Mouse (Mus musculus): ENCODE measurements around the gene Trmt44. TPM values are rescaled to one million over a fixed set of nuclear protein-coding genes. Genes with fewer than 3 reads are reported as not detected.

Trmt44 gene
- polyA plus RNA-seq, 1 experiment from 2014 or later: 5.3 TPM

GRCm38 (mm10) chr5:35580156-35580922, 5.5 kb upstream of the Trmt44 start:
- Histone ChIP-seq H3K27ac (ENCODE audit: low read length) (no peak overlapping the region), H3K4me2 (ENCODE audit: low read depth, low read length) (no peak overlapping the region), H3K36me3 (ENCODE audit: control insufficient read depth, insufficient read depth) (no peaks in the 10 kb centered on the region), H3K4me3 (ENCODE audit: low read length) (no peak overlapping the region), H3K27me3 (ENCODE audit: control insufficient read depth, insufficient read depth, low read length) (no peaks in the 10 kb centered on the region), H3K4me1 (ENCODE audit: control insufficient read depth, insufficient read depth, low read length) (peaks cover 9% of the 10 kb centered on the region), H3K9me3 (replicated peaks; ENCODE audit: control insufficient read depth, low read length) (no peaks in the 10 kb centered on the region), H3K9ac (ENCODE audit: low read length) (no peak overlapping the region)
- 43% methylated on average over 3 of the region's 3 CpGs for WGBS
- no peak for ATAC-seq (replicated peaks; ENCODE audit: extremely low read depth, insufficient read depth, low FRiP score)

DNA sequence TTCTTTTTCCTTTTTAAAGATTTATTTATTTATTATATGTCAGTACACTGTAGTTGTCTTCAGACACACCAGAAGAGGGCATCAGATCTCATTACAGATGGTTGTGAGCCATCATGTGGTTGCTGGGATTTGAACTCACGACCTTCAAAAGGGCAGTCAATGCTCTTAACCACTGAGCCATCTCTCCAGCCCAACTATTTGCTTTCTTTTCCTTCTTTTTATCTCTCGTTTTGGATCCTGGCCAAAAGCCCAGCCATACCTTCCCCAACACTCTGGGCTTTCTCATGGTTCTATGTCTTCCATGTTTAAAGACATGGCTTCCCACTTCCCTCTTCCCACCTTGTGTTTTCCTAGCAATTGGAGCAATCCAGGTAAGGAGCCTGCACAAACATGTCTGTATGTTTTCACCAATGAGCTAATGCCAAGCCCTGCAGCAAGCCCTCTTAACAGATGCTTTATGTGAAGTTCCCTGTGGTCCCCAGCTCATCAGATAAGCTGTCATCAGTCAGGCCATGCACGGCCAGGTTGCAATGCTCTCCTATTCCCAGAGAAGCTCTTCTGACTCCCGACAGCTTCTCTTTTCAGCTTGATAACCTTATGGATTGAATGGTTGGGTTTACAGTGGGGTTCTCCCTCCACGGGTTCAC, 4.5 kb upstream of the Trmt44 start:
- no peak overlapping the region for H3K4me2 ChIP-seq (ENCODE audit: low read depth, low read length)
- 38% methylated on average over 5 of the region's 5 CpGs for WGBS
- no peak for ATAC-seq (replicated peaks; ENCODE audit: extremely low read depth, insufficient read depth, low FRiP score)

GRCm38 (mm10) chr5:35578411-35578810, 3.5 kb upstream of the Trmt44 start:
- H3K4me1 ChIP-seq (ENCODE audit: control insufficient read depth, insufficient read depth, low read length): peaks cover 13% of the 10 kb centered on the region
- no peak overlapping the region for H3K4me2 ChIP-seq (ENCODE audit: low read depth, low read length)
- WGBS: 64% methylated on average over 2 of the region's 2 CpGs
- no peak overlapping the region for H3K27ac ChIP-seq (ENCODE audit: low read length)
- H3K9ac ChIP-seq (ENCODE audit: low read length): no peak overlapping the region
- no peaks in the 10 kb centered on the region for H3K9me3 ChIP-seq (replicated peaks; ENCODE audit: control insufficient read depth, low read length)
- H3K4me3 ChIP-seq (ENCODE audit: low read length): no peak overlapping the region
- no peak for ATAC-seq (replicated peaks; ENCODE audit: extremely low read depth, insufficient read depth, low FRiP score)
- no peaks in the 10 kb centered on the region for H3K27me3 ChIP-seq (ENCODE audit: control insufficient read depth, insufficient read depth, low read length)
- peaks cover 3% of the 10 kb centered on the region; the same call in 1 of the 2 replicates for H3K36me3 ChIP-seq (ENCODE audit: control insufficient read depth, insufficient read depth)

More for the DNA sequence above, 4.5 kb upstream of the Trmt44 start:
- no peaks in the 10 kb centered on the region for H3K36me3 ChIP-seq (ENCODE audit: control insufficient read depth, insufficient read depth)
- no peaks in the 10 kb centered on the region for H3K27me3 ChIP-seq (ENCODE audit: control insufficient read depth, insufficient read depth, low read length)
- H3K27ac ChIP-seq (ENCODE audit: low read length): no peak overlapping the region
- H3K9me3 ChIP-seq (replicated peaks; ENCODE audit: control insufficient read depth, low read length): no peaks in the 10 kb centered on the region
- H3K9ac ChIP-seq (ENCODE audit: low read length): no peak overlapping the region
- H3K4me3 ChIP-seq (ENCODE audit: low read length): no peak overlapping the region
- peaks cover 12% of the 10 kb centered on the region for H3K4me1 ChIP-seq (ENCODE audit: control insufficient read depth, insufficient read depth, low read length)

DNA sequence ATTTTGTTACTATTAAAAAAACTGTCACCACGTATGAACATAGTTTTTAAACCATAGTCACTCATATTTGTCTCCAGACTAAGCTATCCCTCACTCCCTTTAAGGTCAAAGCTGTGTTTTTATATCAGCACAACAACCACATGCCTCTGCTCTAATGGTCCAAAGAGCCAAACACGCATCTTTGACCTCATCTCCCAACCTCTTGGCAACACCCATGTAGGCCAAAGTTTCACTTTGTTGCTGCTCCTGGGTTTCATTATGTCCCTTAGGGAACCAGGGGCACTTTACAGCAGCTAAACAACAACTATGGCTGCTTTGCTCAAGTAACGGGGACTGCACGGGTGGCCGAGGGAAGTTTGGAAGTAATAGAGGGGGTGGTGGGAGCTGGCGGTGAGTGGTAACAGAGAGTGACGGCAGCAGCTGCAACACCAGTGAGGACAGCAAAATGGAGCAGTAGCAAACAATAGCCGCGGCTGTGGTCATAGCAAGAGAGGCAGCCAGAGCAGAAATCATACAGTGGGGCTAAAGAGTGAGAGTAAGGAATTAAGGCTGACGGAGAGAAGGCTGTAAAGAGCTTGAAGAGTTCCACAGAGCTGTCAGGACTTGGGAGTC, 1.6 kb upstream of the Trmt44 start:
- Histone ChIP-seq H3K4me2 (ENCODE audit: low read depth, low read length) (no peak overlapping the region), H3K36me3 (ENCODE audit: control insufficient read depth, insufficient read depth) (peaks cover 20% of the 10 kb centered on the region), H3K4me3 (ENCODE audit: low read length) (no peak overlapping the region), H3K4me1 (ENCODE audit: control insufficient read depth, insufficient read depth, low read length) (peaks cover 12% of the 10 kb centered on the region), H3K27me3 (ENCODE audit: control insufficient read depth, insufficient read depth, low read length) (no peaks in the 10 kb centered on the region), H3K9ac (ENCODE audit: low read length) (no peak overlapping the region), H3K27ac (ENCODE audit: low read length) (no peak overlapping the region), H3K9me3 (replicated peaks; ENCODE audit: control insufficient read depth, low read length) (no peaks in the 10 kb centered on the region)
- no peak for ATAC-seq (replicated peaks; ENCODE audit: extremely low read depth, insufficient read depth, low FRiP score)
- WGBS: 85% methylated on average over 10 of the region's 10 CpGs

- H3K4me1 ChIP-seq (ENCODE audit: control insufficient read depth, insufficient read depth, low read length): peaks cover 12% of the 10 kb centered on the region
- no peak overlapping the region for H3K9ac ChIP-seq (ENCODE audit: low read length)
- H3K27ac ChIP-seq (ENCODE audit: low read length): no peak overlapping the region
- H3K4me2 ChIP-seq (ENCODE audit: low read depth, low read length): no peak overlapping the region
- H3K9me3 ChIP-seq (replicated peaks; ENCODE audit: control insufficient read depth, low read length): no peaks in the 10 kb centered on the region
- WGBS: 93% methylated on average over 6 of the region's 6 CpGs
- H3K27me3 ChIP-seq (ENCODE audit: control insufficient read depth, insufficient read depth, low read length): no peaks in the 10 kb centered on the region
- H3K4me3 ChIP-seq (ENCODE audit: low read length): no peak overlapping the region
- ATAC-seq (replicated peaks; ENCODE audit: extremely low read depth, insufficient read depth, low FRiP score): no peak
- H3K36me3 ChIP-seq (ENCODE audit: control insufficient read depth, insufficient read depth): peaks cover 54% of the 10 kb centered on the region
Measured at GRCm38 (mm10) chr5:35571546-35571945, 3.3 kb downstream of the Trmt44 start.

DNA sequence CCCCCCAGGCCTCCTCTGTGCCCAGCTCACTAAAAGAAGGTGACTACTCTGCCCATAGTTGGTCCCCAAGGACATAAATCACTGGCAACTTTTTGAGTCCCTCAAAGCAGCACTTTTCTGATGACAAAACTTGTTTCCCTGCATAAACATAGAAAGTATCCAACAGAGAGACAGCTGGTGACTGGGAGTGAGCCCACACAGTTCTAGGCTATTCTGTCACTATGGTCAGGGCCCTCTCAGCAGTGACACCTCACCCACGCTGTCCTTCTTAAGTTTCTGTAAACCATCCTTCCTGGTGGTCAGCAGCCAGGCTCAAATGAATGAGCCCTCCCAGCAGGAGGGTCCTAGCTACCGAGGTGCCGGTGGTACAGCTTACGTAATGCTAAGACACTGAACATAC, 8.2 kb downstream of the Trmt44 start:
- no peak for ATAC-seq (replicated peaks; ENCODE audit: extremely low read depth, insufficient read depth, low FRiP score)
- Histone ChIP-seq H3K9ac (ENCODE audit: low read length) (no peak overlapping the region), H3K4me3 (ENCODE audit: low read length) (no peak overlapping the region), H3K36me3 (ENCODE audit: control insufficient read depth, insufficient read depth) (peaks cover 59% of the 10 kb centered on the region), H3K4me1 (ENCODE audit: control insufficient read depth, insufficient read depth, low read length) (peaks cover 15% of the 10 kb centered on the region), H3K27me3 (ENCODE audit: control insufficient read depth, insufficient read depth, low read length) (no peaks in the 10 kb centered on the region), H3K9me3 (replicated peaks; ENCODE audit: control insufficient read depth, low read length) (no peaks in the 10 kb centered on the region), H3K27ac (ENCODE audit: low read length) (no peak overlapping the region), H3K4me2 (ENCODE audit: low read depth, low read length) (no peak overlapping the region)
- WGBS: 87% methylated on average over 4 of the region's 4 CpGs

DNA sequence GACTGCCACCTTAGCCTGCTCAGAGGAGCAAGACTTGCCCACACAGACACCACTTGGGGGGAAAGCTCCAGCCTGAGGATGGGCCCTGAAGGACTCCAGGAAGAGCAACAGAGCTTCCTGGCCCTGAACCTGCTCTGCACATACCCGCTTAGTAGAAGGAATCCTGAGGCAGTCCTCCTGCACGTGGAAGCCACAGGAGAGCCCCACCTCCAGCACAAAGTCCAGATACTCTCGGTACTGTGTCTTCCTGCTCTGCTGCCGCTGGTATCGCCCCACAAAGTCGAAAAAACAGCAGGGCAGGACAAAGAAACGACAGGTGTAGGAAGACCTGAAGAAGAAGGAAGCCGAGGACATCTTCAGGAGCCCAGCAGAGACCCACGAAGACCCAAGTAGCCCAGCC, 9.7 kb downstream of the Trmt44 start:
- no peak overlapping the region for H3K9ac ChIP-seq (ENCODE audit: low read length)
- H3K4me2 ChIP-seq (ENCODE audit: low read depth, low read length): no peak overlapping the region
- H3K27me3 ChIP-seq (ENCODE audit: control insufficient read depth, insufficient read depth, low read length): no peaks in the 10 kb centered on the region
- 87% methylated on average over 9 of the region's 9 CpGs for WGBS
- H3K4me3 ChIP-seq (ENCODE audit: low read length): no peak overlapping the region
- H3K27ac ChIP-seq (ENCODE audit: low read length): no peak overlapping the region
- peaks cover 50% of the 10 kb centered on the region for H3K36me3 ChIP-seq (ENCODE audit: control insufficient read depth, insufficient read depth)
- ATAC-seq (replicated peaks; ENCODE audit: extremely low read depth, insufficient read depth, low FRiP score): no peak
- H3K4me1 ChIP-seq (ENCODE audit: control insufficient read depth, insufficient read depth, low read length): peaks cover 16% of the 10 kb centered on the region
- no peaks in the 10 kb centered on the region for H3K9me3 ChIP-seq (replicated peaks; ENCODE audit: control insufficient read depth, low read length)

- Histone ChIP-seq H3K27ac (ENCODE audit: low read length) (no peak overlapping the region), H3K4me2 (ENCODE audit: low read depth, low read length) (no peak overlapping the region), H3K9ac (ENCODE audit: low read length) (no peak overlapping the region), H3K4me1 (ENCODE audit: control insufficient read depth, insufficient read depth, low read length) (peaks cover 34% of the 10 kb centered on the region), H3K9me3 (replicated peaks; ENCODE audit: control insufficient read depth, low read length) (no peaks in the 10 kb centered on the region), H3K4me3 (ENCODE audit: low read length) (no peak overlapping the region), H3K27me3 (ENCODE audit: control insufficient read depth, insufficient read depth, low read length) (no peaks in the 10 kb centered on the region), H3K36me3 (ENCODE audit: control insufficient read depth, insufficient read depth) (peaks cover 40% of the 10 kb centered on the region)
- no peak for ATAC-seq (replicated peaks; ENCODE audit: extremely low read depth, insufficient read depth, low FRiP score)
- WGBS: 0% methylated on average over 1 of the region's 1 CpGs
Measured at GRCm38 (mm10) chr5:35563449-35563848, 11.4 kb downstream of the Trmt44 start.

DNA sequence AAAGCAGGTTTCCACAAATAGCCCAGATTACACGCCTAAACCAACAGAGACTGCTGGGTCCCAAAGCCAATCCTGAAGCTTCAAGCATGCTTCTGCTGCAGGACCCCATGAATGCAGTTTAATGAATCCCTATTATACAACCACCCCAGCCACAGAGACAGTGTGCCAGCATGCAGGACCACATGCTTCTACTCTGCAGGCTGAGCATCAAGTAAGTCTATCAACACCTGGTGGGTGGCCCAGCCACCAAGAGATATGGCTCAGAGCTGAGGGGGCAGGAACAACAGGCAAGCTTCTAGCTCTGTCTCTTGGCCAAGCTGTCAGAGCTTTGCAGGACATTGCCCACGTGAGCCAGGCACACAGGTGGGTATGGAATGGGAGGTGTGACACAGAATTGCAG, 12.3 kb downstream of the Trmt44 start:
- no peak overlapping the region for H3K4me2 ChIP-seq (ENCODE audit: low read depth, low read length)
- no peak for ATAC-seq (replicated peaks; ENCODE audit: extremely low read depth, insufficient read depth, low FRiP score)
- no peaks in the 10 kb centered on the region for H3K9me3 ChIP-seq (replicated peaks; ENCODE audit: control insufficient read depth, low read length)
- H3K4me1 ChIP-seq (ENCODE audit: control insufficient read depth, insufficient read depth, low read length): peaks cover 41% of the 10 kb centered on the region
- 52% methylated on average over 2 of the region's 2 CpGs for WGBS
- H3K27me3 ChIP-seq (ENCODE audit: control insufficient read depth, insufficient read depth, low read length): no peaks in the 10 kb centered on the region
- peaks cover 35% of the 10 kb centered on the region for H3K36me3 ChIP-seq (ENCODE audit: control insufficient read depth, insufficient read depth)
- H3K27ac ChIP-seq (ENCODE audit: low read length): peak overlapping the region; percentile 49
- H3K4me3 ChIP-seq (ENCODE audit: low read length): no peak overlapping the region
- H3K9ac ChIP-seq (ENCODE audit: low read length): no peak overlapping the region

Measured in heart, embryonic 16.5 days (tissue).